12 mouse cellular contexts compared by ENCODE assay signal in genomic region chr6:38351930-38352329, GRCm38 (mm10). TPM values are rescaled to one million over a fixed set of nuclear protein-coding genes. Genes with fewer than 3 reads are reported as not detected.
DNase-seq lines count a peak whose midpoint lies in the region; ATAC-seq and TF ChIP-seq lines count a peak whose summit lies in the region.
"Had no signal": no experiment of that assay in that cellular context is flagged by ENCODE, and none has a peak within 500 bp of the region (broad histone marks: within the 10 kb centered on the region; RNA-seq: fewer than 3 reads in every experiment).

No protein-coding gene starts in this region.

- H3K4me2 ChIP-seq in CH12.LX (ENCODE audit: insufficient read depth, low read depth, poor library complexity, severe bottlenecking), result peak overlapping the region; percentile 96
- H3K4me2 ChIP-seq in forebrain, embryonic 13.5 days, result no peak overlapping the region
- H3K4me2 ChIP-seq: hindbrain, embryonic 14.5 days; neural tube, embryonic 12.5 days had no signal

- TF ChIP-seq EP300 in CH12.LX (IDR thresholded peaks at IDR 0.05; ENCODE audit: low read length), result no peak

- ATAC-seq in megakaryocyte, adult 5-6 weeks (ENCODE audit: poor library complexity, severe bottlenecking), result peak; percentile 24; the same call in 1 of the 2 replicates
- no peak for ATAC-seq in forebrain, embryonic 13.5 days

- dilution Hi-C loops in CH12.LX (cut with MboI; ENCODE audit: extremely low pct_ligation_motif_present, extremely low pct_unique_long_range_greater_than_20kb, low sequenced_read_pairs), result no loop called here

- no peak for TF ChIP-seq RAD21 in CH12.LX (IDR thresholded peaks at IDR 0.05; ENCODE audit: low read depth, low read length)

- peaks cover 5 to 29% of the 10 kb centered on the region in 2 experiments for H3K36me3 ChIP-seq in CH12.LX (replicated peaks in 1 of 2; ENCODE audit: control insufficient read depth in 1 of 2, insufficient read depth in 1 of 2, low read length in 1 of 2)
- no peaks in the 10 kb centered on the region for H3K36me3 ChIP-seq in forebrain, embryonic 13.5 days (ENCODE audit: poor library complexity, severe bottlenecking)
- H3K36me3 ChIP-seq: midbrain, embryonic 10.5 days; neural tube, embryonic 12.5 days had no signal

- H3K9ac ChIP-seq in CH12.LX (ENCODE audit: insufficient read depth, low read depth), result peak overlapping the region; percentile 95
- H3K9ac ChIP-seq in forebrain, embryonic 13.5 days, result no peak overlapping the region
- H3K9ac ChIP-seq: hindbrain, embryonic 14.5 days; neural tube, embryonic 12.5 days had no signal

- no peaks in the 10 kb centered on the region for H3K9me3 ChIP-seq in CH12.LX (replicated peaks; ENCODE audit: low read length)
- H3K9me3 ChIP-seq in forebrain, embryonic 13.5 days (replicated peaks), result no peaks in the 10 kb centered on the region
- H3K9me3 ChIP-seq: midbrain, embryonic 10.5 days; neural tube, embryonic 12.5 days had no signal

- TF ChIP-seq CTCF in lung, adult 2 months (IDR thresholded peaks at IDR 0.05; ENCODE audit: insufficient read depth, low read length), result no peak
- no peak for TF ChIP-seq CTCF in CH12.LX (conservative IDR thresholded peaks at IDR 0.05 in 1 of 2, IDR thresholded peaks at IDR 0.05 in 1 of 2; ENCODE audit: low read depth in 2 of 2, low read length in 2 of 2)
- no peak for TF ChIP-seq CTCF in bone marrow macrophage, adult 2 months (IDR thresholded peaks at IDR 0.05; ENCODE audit: low read depth, low read length)

- peaks cover 29% of the 10 kb centered on the region for H3K4me1 ChIP-seq in lung, adult 2 months (ENCODE audit: control insufficient read depth, insufficient read depth, low read length)
- peaks cover 9 to 44% of the 10 kb centered on the region in 2 experiments for H3K4me1 ChIP-seq in CH12.LX (ENCODE audit: control insufficient read depth in 1 of 2, insufficient read depth in 2 of 2)
- peaks cover 27% of the 10 kb centered on the region for H3K4me1 ChIP-seq in bone marrow macrophage, adult 2 months (ENCODE audit: control insufficient read depth, insufficient read depth, low read length)
- H3K4me1 ChIP-seq in forebrain, embryonic 13.5 days, result peaks cover 25% of the 10 kb centered on the region

- TF ChIP-seq POLR2A in lung, adult 2 months (IDR thresholded peaks at IDR 0.05; ENCODE audit: borderline replicate concordance, extremely low read depth, low read depth, low read length), result no peak
- no peak for TF ChIP-seq POLR2A in CH12.LX (IDR thresholded peaks at IDR 0.05; ENCODE audit: low read depth, low read length)
- no peak for TF ChIP-seq POLR2A in bone marrow macrophage, adult 2 months (IDR thresholded peaks at IDR 0.05; ENCODE audit: borderline replicate concordance, low read depth, low read length)

- in situ Hi-C loops in CH12.LX (cut with MboI; ENCODE audit: low pct_ligation_motif_present, low pct_unique_long_range_greater_than_20kb, low sequenced_read_pairs), result no loop called here

- H3K27me3 ChIP-seq in CH12.LX (replicated peaks), result no peaks in the 10 kb centered on the region
- peaks cover 74% of the 10 kb centered on the region for H3K27me3 ChIP-seq in forebrain, embryonic 13.5 days

- DNase-seq in lung, adult 2 months, result no peak
- no peak for DNase-seq in lung, postnatal 10 days
- DNase-seq in CH12.LX (ENCODE audit: extremely low read depth), result no peak
- no peak for DNase-seq in ovary, adult 18-20 months (ENCODE audit: low spot score)
- DNase-seq: cerebellum, postnatal 36 days; kidney, postnatal 25 days had no signal

- 42% methylated on average over 4 of the region's 4 CpGs for WGBS in lung, adult 2 months
- WGBS in forebrain, embryonic 13.5 days, result 50% methylated on average over 4 of the region's 4 CpGs

- H3K4me3 ChIP-seq in lung, adult 2 months (replicated peaks; ENCODE audit: extremely low read depth, low read depth, low read length), result peak overlapping the region; percentile 5
- peak overlapping the region; percentile 85 to 98 (median 93) for H3K4me3 ChIP-seq in CH12.LX (replicated peaks in 1 of 3; ENCODE audit: low read depth in 2 of 3, low read length in 2 of 3, poor library complexity in 1 of 3)
- peak overlapping the region; percentile 97 for H3K4me3 ChIP-seq in bone marrow macrophage, adult 2 months (ENCODE audit: insufficient read depth, low read length)
- H3K4me3 ChIP-seq in forebrain, embryonic 13.5 days, result no peak overlapping the region

- peaks cover 67% of the 10 kb centered on the region for H3K79me2 ChIP-seq in CH12.LX (replicated peaks; ENCODE audit: control insufficient read depth, extremely low read depth, insufficient read depth, poor library complexity, severe bottlenecking)

- H3K27ac ChIP-seq in CH12.LX (ENCODE audit: insufficient read depth, low read depth), result no peak overlapping the region
- H3K27ac ChIP-seq in bone marrow macrophage, adult 2 months (ENCODE audit: insufficient read depth, low read depth, low read length), result peak overlapping the region; percentile 60; the same call in 1 of the 2 replicates
- no peak overlapping the region for H3K27ac ChIP-seq in forebrain, embryonic 13.5 days
- H3K27ac ChIP-seq: hindbrain, embryonic 14.5 days; midbrain, embryonic 10.5 days; neural tube, embryonic 12.5 days had no signal

TF ChIP-seq in CH12.LX, 34 proteins besides CTCF, POLR2A, EP300 and RAD21:
- TF ChIP-seq IRF4 (IDR thresholded peaks at IDR 0.05; ENCODE audit: low read depth, low read length), result no peak
- peak; percentile 58; the same call in 1 of the 2 replicates for TF ChIP-seq ELF1 (IDR thresholded peaks at IDR 0.05; ENCODE audit: low read depth, low read length)
- 0 out of 2 replicates have a peak, but pooled peaks have one; percentile 26 for TF ChIP-seq SIN3A (IDR thresholded peaks at IDR 0.05; ENCODE audit: low read length)
- no peak for TF ChIP-seq ZNF384 (IDR thresholded peaks at IDR 0.05; ENCODE audit: low read depth, low read length)
- TF ChIP-seq MXI1 (IDR thresholded peaks at IDR 0.05; ENCODE audit: low read depth, low read length), result no peak; the same call in 1 of the 2 replicates
- no peak for TF ChIP-seq TBP (conservative IDR thresholded peaks at IDR 0.05; ENCODE audit: low read depth, low read length)
- no peak for TF ChIP-seq JUND (conservative IDR thresholded peaks at IDR 0.05; ENCODE audit: low read depth, low read length)
- no peak for TF ChIP-seq ZMIZ1 (IDR thresholded peaks at IDR 0.05; ENCODE audit: low read depth, low read length)
- TF ChIP-seq CHD1 (IDR thresholded peaks at IDR 0.05; ENCODE audit: low read depth, low read length), result peak; percentile 62; the same call in 1 of the 2 replicates
- no peak for TF ChIP-seq TCF12 (IDR thresholded peaks at IDR 0.05; ENCODE audit: low read depth, low read length)

RNA-seq across cellular contexts. Expression of gene Zc3hav1, which starts 2.5 kb away (rescaled TPM):
- polyA plus RNA-seq in lung, adult 2 months (2012; rRNA removed), result 22.3 and 24.6 TPM in 2 replicates
- total RNA-seq in CH12.LX (2012; rRNA removed) (67.2 and 68.7 TPM in 2 replicates), CH12.LX (2014; rRNA removed) (49.8 and 51.8 TPM in 2 replicates)
- polyA plus RNA-seq in CH12.LX (2012; ENCODE audit: insufficient read length, low read depth), result 50.1 and 58.1 TPM in 2 replicates
- polyA plus RNA-seq in bone marrow macrophage, adult 2 months (2012; ENCODE audit: insufficient read depth, insufficient read length, missing spikeins), result 76.7 and 83.5 TPM in 2 replicates
- total RNA-seq in megakaryocyte, adult 5-6 weeks (2015), result 79.7 and 91.7 TPM in 2 replicates
- 74.0 and 79.3 TPM in 2 replicates for total RNA-seq in megakaryocyte, adult 5-6 weeks (2017)
- 0.75 and 1.0 TPM in 2 replicates for polyA plus RNA-seq in forebrain, embryonic 13.5 days (2015; fragmentation: Nextera tagmentation; extraction: Ambion mirVana)

RNA-seq across cellular contexts. Expression of gene Ttc26, which starts 29.3 kb away (rescaled TPM):
- polyA plus RNA-seq in lung, adult 2 months (2012; rRNA removed), result 1.3 and 1.9 TPM in 2 replicates
- 1.4 and 1.7 TPM in 2 replicates for total RNA-seq in CH12.LX (2012; rRNA removed)
- total RNA-seq in CH12.LX (2014; rRNA removed), result 1.8 TPM in 2 replicates
- polyA plus RNA-seq in CH12.LX (2012; ENCODE audit: insufficient read length, low read depth), result 2.3 TPM in 2 replicates
- 0.32 and 1.7 TPM in 2 replicates for polyA plus RNA-seq in bone marrow macrophage, adult 2 months (2012; ENCODE audit: insufficient read depth, insufficient read length, missing spikeins)
- 0.11 TPM in 1 of 2 replicates, not detected in the other for total RNA-seq in megakaryocyte, adult 5-6 weeks (2015)
- total RNA-seq in megakaryocyte, adult 5-6 weeks (2017), result 0.04 and 0.08 TPM in 2 replicates
- 9.5 and 9.7 TPM in 2 replicates for polyA plus RNA-seq in forebrain, embryonic 13.5 days (2015; fragmentation: Nextera tagmentation; extraction: Ambion mirVana)

RNA-seq across cellular contexts. Expression of gene Zc3hav1l, which starts 52.9 kb away (rescaled TPM):
- polyA plus RNA-seq in lung, adult 2 months (2012; rRNA removed), result 3.2 and 4.4 TPM in 2 replicates
- total RNA-seq in CH12.LX (2012; rRNA removed) (2.3 and 3.1 TPM in 2 replicates), CH12.LX (2014; rRNA removed) (2.8 and 2.9 TPM in 2 replicates)
- 5.1 and 6.3 TPM in 2 replicates for polyA plus RNA-seq in CH12.LX (2012; ENCODE audit: insufficient read length, low read depth)
- 0.32 and 0.39 TPM in 2 replicates for polyA plus RNA-seq in bone marrow macrophage, adult 2 months (2012; ENCODE audit: insufficient read depth, insufficient read length, missing spikeins)
- 2.5 and 2.6 TPM in 2 replicates for total RNA-seq in megakaryocyte, adult 5-6 weeks (2015)
- 1.1 and 1.8 TPM in 2 replicates for total RNA-seq in megakaryocyte, adult 5-6 weeks (2017)
- 8.2 and 8.7 TPM in 2 replicates for polyA plus RNA-seq in forebrain, embryonic 13.5 days (2015; fragmentation: Nextera tagmentation; extraction: Ambion mirVana)

Comparison
In these comparisons a context has a peak if more than half of its experiments do, and no peak if none do; other contexts are left out.
1. RNA of gene Zc3hav1, which starts 2.5 kb away (polyA plus RNA-seq): 76.7 to 83.5 TPM in bone marrow macrophage, adult 2 months, 50.1 to 58.1 TPM in CH12.LX and 22.3 to 24.6 TPM in lung, adult 2 months; 0.75 to 1.0 TPM in forebrain, embryonic 13.5 days; every median in the first group is over 10 times any median in the second.